Mouse (Mus musculus) megakaryocyte, embryonic 14.5 days (primary cell): ENCODE measurements around the gene Vhl.

Source experiments
- FLI1 ChIP-seq: IDR thresholded peaks from 2 replicates; pipeline ENCODE4 v1.6.1; 2012; ENCODE audit warnings: low read length, inconsistent platforms, mixed read lengths
- GATA1 ChIP-seq: IDR thresholded peaks from 3 replicates; pipeline ENCODE4 v1.6.1; 2012; ENCODE audit warnings: mixed read lengths, low read length, inconsistent platforms, borderline replicate concordance

DNA sequence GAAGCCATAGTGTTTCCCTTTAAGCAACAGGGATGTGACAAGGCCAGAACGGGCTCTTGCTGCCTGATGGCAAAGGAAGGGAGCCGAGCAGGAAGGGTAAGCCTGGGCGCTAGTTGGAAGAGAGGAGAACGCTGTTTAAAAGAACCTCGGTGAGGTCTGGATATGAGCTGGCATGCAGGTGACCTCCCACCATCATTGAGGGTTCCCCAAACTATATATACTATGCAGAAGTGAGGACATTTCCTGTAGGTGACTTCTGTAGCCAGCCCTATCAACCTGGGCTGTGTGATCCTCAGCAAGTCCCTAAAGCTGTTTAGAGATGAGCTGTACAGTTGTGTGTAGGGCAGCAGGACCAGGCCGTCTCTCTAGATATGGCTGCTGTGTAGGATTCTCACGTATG, 40.5 kb downstream of the Vhl start:
- no peak for TF ChIP-seq GATA1
- no peak for TF ChIP-seq FLI1
